Mouse (Mus musculus) T-helper 2 cell (primary cell): ENCODE measurements around the gene Znrd1as.

Source experiments
- in situ Hi-C: fragments of 300-600 bp; cut with MboI, MseI; formaldehyde crosslinking; loops from one replicate; pipeline ENCODE4 v1.15.1; 2025; ENCODE audit warnings: high pct_unique_total_duplicates

The Znrd1as gene

DNA sequence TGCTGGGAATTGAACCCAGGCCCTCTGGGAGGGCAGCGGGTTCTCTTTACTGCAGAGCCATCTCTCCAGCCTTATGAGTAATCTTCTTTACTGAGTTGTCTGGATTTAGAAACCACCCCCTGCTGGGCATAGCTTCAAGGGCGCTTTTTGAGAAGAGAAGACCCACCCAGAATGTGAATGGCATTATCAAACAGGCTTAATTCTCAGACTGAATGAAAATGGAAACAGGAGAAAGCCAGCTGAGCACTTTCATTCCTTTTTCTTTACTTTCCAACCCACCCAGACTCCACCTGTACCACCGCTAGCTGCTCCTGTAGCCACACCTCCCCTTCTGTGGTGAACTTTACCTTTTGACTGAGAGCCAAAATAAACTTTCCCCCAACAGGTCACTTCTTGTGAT is 37.1 kb downstream of the Znrd1as start:
- in situ Hi-C loops = no loop called here

DNA sequence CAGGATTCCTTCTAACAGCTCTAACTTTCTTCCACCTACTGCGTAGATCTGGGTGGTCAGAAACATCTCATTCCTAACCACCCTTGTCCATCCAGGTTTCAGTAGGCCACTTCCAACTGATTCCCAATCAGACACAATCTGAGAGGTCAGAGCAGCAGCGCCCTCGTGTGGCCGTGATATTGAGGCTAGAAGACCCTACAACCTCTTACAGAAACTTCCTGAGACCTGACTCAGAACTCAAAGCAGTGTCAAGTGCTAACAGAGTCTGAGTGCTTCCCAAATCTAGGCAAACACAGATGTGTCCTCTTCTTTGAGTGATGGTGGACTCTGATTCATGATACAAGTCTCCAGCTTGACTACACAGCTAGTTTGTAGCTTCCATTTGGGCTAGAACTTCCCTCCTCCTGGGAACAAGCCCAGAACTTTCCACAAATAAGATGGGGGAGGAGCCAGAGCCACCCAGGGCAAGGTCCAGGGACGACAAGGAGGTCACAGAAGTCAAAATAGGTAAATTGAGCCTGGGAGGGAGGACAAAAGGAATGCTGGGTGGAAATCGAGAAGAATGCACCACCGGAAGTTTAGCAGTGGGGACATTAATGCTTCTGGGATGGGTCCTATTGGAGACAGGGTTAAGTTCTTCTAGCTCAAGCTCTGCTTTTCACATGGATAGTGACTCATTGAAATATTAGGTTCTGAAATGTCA is 38.8 kb downstream of the Znrd1as start:
- in situ Hi-C loops = no loop called here

DNA sequence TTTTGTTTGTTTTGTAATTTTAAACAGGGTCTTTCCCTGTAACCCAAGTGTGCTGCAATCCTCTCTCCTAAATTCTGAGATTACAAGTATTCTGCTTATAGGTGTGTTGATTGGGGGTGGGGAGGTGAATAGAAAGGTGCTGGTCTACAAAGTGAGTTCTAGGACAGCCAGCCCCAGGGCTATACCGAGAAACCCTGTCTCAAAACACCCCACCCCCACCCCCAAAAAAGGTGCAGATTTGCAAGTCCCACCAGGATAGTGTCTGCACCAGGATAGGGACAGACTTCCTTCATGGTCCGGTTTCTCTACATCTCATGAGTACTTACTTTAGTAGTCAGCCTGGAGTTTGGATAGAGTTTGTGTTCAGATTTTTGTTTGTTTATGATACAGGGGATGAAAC is 40.1 kb downstream of the Znrd1as start:
- in situ Hi-C loops = no loop called here

DNA sequence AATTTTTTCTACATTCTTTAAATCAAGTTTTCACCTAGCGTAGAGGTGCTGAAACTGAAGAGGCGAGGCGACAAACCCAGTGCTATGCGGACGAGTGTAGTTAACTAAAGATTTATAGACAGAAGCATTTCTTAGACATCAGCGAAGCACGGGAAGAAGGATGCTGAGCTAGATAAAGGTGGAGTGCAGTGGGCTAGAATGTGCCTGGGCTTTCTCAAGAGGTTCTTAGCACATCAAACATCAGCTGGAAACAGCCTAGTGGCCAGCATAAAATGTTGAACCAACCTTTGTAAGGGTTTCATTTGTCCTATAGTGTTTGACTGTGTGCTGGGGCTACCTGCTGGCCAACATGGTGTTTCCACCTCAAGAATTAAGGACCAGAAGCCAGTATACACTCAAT is 42.5 kb downstream of the Znrd1as start, which contains the start of gene Zfp57:
TSS of gene Zfp57 (plus strand) at position 301 of the 400 bp plus-strand sequence.
- in situ Hi-C loops = no loop called here

DNA sequence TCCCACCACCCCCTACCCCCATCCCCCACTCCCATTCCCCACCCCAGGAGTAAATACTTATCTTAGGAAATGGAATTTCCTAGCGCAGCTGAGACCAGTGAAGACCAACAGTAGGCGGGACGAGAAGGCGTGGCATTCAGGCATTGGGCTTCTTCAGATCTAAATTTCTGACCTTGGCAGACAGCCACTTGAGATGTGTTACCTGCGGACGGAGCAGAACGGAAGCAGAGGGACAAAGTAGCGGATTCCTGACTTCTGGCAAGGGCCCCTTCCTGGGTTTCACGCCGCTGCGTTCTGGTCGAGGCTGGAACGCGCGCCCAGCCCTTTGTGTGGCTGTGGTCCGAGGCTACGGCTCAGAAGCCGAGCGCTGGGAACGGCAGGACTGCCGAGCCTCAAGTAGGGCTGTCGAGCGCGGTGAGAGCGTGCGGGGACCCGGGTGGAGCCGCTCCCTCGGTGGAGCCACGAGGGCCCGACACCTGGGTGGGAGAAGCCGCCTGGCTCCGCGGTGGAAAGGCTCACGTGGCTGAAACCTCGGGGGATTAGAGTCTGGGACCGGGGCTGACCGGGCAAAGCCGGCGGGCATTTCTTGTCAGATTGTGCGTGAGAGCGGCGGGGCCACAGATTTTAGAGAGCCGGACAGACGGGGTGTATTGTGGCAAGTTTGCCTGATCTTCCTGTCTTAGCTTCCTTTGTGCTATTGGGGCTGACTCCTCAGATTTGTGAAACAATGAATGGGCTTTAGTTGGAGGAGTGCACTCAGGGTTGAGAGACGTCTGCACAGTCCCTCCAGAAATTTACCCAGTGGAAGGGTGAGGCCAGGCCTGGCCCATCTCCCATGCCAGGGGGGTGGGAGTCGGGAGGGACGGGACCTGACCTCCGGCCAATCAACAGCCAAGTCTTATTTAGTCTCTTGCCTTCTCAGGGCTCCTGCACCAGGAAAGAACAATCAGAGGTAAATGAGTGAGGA is 44.3 kb downstream of the Znrd1as start:
- in situ Hi-C loops = no loop called here

DNA sequence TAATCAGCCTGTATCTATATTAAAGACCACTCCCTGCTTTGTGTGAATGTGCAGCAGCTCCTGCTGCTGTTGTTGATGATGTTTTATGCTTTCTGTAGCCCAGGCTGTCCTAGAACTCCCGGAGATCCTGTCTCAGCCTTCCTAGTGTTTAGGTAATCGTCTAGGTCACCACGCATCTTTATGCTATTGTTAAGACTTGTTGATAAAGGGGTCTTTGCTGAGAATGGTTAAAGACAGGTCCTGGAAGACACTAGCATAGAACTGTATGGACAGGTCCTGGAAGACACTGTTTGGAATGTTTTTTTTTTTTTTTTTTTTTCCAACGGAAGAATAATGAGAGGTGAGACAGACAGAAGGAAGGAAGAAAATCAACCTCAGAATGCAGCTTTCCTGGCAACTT is 45.0 kb downstream of the Znrd1as start:
- in situ Hi-C loops = no loop called here

DNA sequence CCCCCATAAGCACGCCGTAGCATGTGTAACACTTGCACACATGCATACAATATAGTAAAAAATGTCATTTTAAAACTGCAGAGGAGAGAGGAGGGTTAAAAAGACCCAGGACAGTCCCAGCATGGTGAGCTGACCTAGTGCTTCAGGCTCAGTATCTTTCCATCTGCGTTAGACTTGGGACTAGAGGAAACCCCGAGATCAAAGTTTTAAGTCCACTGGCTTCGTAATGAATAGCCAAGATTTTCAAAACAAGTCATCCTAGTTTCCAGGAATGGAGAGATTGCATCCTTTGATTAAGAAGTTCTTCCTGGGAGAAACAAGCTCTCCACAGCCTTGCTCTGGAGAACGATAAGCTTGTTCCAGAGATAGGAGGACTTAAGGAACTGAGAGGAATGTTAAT is 49.8 kb downstream of the Znrd1as start:
- in situ Hi-C loops = no loop called here

DNA sequence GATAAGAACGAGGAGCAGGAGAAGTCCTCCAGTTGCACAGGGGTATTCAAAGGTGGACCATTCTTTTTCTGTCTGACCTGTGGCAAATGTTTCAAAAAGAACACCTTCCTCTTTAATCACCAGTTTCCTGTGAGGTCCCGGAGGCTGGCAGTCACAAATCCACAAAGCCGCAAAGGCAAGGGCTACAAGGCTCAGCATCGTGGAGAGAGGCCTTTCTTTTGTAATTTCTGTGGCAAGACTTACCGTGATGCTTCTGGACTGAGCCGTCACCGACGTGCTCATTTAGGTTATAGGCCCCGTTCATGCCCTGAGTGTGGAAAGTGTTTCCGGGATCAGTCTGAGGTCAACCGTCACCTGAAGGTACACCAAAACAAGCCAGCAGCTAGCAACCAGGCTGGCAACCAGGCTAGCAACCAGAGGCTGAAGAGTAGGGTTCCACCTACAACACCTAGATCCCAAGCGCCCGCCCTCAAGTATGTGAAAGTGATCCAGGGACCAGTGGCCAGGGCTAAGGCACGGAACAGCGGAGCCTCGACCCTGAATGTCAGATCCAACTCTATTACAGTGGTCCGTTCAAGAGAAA is 51.2 kb downstream of the Znrd1as start:
- in situ Hi-C loops = no loop called here

DNA sequence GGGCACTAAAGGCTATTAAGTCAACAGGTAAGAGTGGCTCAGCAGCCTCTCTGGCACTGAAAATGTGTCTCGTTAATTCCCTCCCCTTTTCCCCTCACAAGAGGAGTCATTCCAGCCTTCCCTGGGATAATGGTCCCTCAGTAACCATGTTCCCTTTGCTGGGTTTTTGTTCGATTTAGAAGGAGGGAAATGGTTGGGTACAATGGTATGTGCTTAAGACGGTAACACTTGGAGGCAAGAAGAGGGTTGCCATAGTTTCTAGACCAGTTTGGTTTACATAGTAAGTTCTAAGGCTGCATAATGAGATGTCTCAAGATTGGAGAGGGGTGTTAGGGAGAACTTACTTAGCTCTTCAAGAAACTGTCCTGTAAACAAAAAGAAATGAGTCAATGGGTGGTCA is 53.3 kb downstream of the Znrd1as start:
- in situ Hi-C loops = no loop called here

DNA sequence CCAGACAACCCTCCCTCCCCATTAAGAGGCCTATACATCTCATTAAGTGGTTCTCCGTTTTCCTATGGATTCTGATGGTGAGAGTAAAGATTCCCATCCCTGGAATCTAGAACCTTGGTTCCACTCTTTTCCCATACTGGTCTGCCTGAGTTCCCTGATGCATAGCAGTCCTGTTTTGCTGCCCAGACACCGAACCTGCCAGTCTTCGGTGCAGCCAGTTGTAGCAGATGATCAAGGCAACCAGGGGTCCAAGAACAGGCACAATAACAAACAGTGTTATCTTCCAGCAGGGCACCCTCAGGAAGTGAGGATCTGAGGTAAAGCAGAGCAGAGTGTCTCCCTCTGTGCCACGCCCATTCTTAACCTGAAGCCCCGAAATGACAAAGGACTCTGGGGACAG is 53.7 kb downstream of the Znrd1as start:
- in situ Hi-C loops = no loop called here
